Mouse (Mus musculus): ENCODE results near the gene Rasd2.
A peak's percentile ranks its signal among the peaks of the same experiment; 100 is the strongest.

Gene Rasd2

GRCm38 (mm10) chr8:75222665-75223064 lies 8.9 kb downstream of the Rasd2 start:
- DNase-seq, result no peak

- DNase-seq, result no peak
Measured at GRCm38 (mm10) chr8:75226773-75227172, 13.0 kb downstream of the Rasd2 start.

GRCm38 (mm10) chr8:75233915-75234554 lies 20.3 kb downstream of the Rasd2 start:
- DNase-seq, result no peak

- DNase-seq, result no peak
Measured at GRCm38 (mm10) chr8:75247331-75247730, 33.6 kb downstream of the Rasd2 start.

GRCm38 (mm10) chr8:75249186-75249585 lies 35.4 kb downstream of the Rasd2 start:
- no peak for DNase-seq

GRCm38 (mm10) chr8:75254027-75254426 lies 40.3 kb downstream of the Rasd2 start:
- no peak for DNase-seq

GRCm38 (mm10) chr8:75255635-75256034 lies 41.9 kb downstream of the Rasd2 start:
- no peak for DNase-seq

- DNase-seq, result peak; percentile 14
Measured at GRCm38 (mm10) chr8:75272166-75272565, 58.4 kb downstream of the Rasd2 start.

Data from thymus, postnatal 4 days (tissue).